Mouse (Mus musculus) hindbrain, embryonic 14.5 days (tissue): ENCODE results near the gene Adam23. TPM values are rescaled to one million over a fixed set of nuclear protein-coding genes. Genes with fewer than 3 reads are reported as not detected.

Experiments used
- polyA plus RNA-seq: library from polyadenylated mRNA; unstranded; fragments of >200 nt; fragmentation: Nextera tagmentation; extraction: Ambion mirVana; gene quantifications from 2 replicates; pipeline ENCODE4 v1.2.1, GENCODE M21; 2014

Adam23 gene
- polyA plus RNA-seq, 1 experiment from 2014 or later: 21.5 TPM

Other genes starting within 250 kb of the Adam23 start
- gene Gpr1, start 231.3 kb upstream of the Adam23 start, polyA plus RNA-seq: 0.35 and 0.63 TPM in 2 replicates
- 34.9 and 37.5 TPM in 2 replicates for gene Zdbf2, start 172.6 kb upstream of the Adam23 start, polyA plus RNA-seq
- gene Gm39653, start 170.1 kb downstream of the Adam23 start, polyA plus RNA-seq: 0.24 TPM in 1 of 2 replicates, not detected in the other
- gene Dytn, start 241.0 kb downstream of the Adam23 start, polyA plus RNA-seq: 0.04 and 0.13 TPM in 2 replicates